Mouse (Mus musculus): Measurements from ENCODE around the gene Ociad1.

GRCm38 (mm10) chr5:73254660-73255059 lies 37.9 kb upstream of the Ociad1 start:
- no peak for TF ChIP-seq USF1 (IDR thresholded peaks at IDR 0.05; ENCODE audit: low read depth)
- TF ChIP-seq MYOG (IDR thresholded peaks at IDR 0.05; ENCODE audit: control insufficient read depth in 1 of 3, insufficient read depth in 1 of 3, insufficient read length in 2 of 3, low read depth in 2 of 3): no peak
- no peak for TF ChIP-seq POLR2A (IDR thresholded peaks at IDR 0.05; ENCODE audit: insufficient read length, low read depth)
- no peak for TF ChIP-seq TCF12 (IDR thresholded peaks at IDR 0.05; ENCODE audit: insufficient read depth, poor library complexity, severe bottlenecking)
- TF ChIP-seq MAX (IDR thresholded peaks at IDR 0.05; ENCODE audit: low read depth): no peak
- TF ChIP-seq MYOD1 (IDR thresholded peaks at IDR 0.05; ENCODE audit: control insufficient read depth in 1 of 3, insufficient read length in 2 of 3, low read depth in 2 of 3): no peak
- TF ChIP-seq POLR2AphosphoS2 (IDR thresholded peaks at IDR 0.05; ENCODE audit: insufficient read length, low read depth): no peak
- TF ChIP-seq SRF (IDR thresholded peaks at IDR 0.05; ENCODE audit: control insufficient read depth, insufficient read length, low read depth): no peak
- no peak for TF ChIP-seq E2F4 (IDR thresholded peaks at IDR 0.05; ENCODE audit: insufficient read depth)
- no peak for TF ChIP-seq REST (IDR thresholded peaks at IDR 0.05; ENCODE audit: insufficient read depth, insufficient read length)
- TF ChIP-seq TCF3 (IDR thresholded peaks at IDR 0.05; ENCODE audit: insufficient read length, low read depth): no peak
- TF ChIP-seq CEBPB (IDR thresholded peaks at IDR 0.05; ENCODE audit: insufficient read depth, poor library complexity, severe bottlenecking): no peak
